Mouse (Mus musculus) left cerebral cortex, adult 18-20 months (tissue): ENCODE data around the gene Phf13. TPM values are rescaled to one million over a fixed set of nuclear protein-coding genes. Genes with fewer than 3 reads are reported as not detected.
"Not testable (repeated sequence)": the region's sequence is repeated elsewhere in the genome, so short reads cannot be mapped to it uniquely, and the experiment has no call there.

Source experiments
- DNase-seq, 2 experiments: peaks; one replicate each; pipeline ENCODE4 v3.0.0; 2021 to 2022; ENCODE audit warnings: low spot score in 2 of 2, mixed read lengths in 1 of 2
- long read RNA-seq, 2 experiments: library from polyadenylated mRNA; stranded (forward); transcript quantifications; one replicate each; pipeline ENCODE4 v2.0.0; 2021
- total RNA-seq, 2 experiments: library from RNA; stranded (reverse); gene quantifications; 2 replicates each; pipeline ENCODE4 v1.2.3; 2021

Phf13 gene
- total RNA-seq = 10 to 100 TPM; 17.8 to 19.5 TPM
- long read RNA-seq, experiment 1, transcript Phf13-201 (4 exons, 3,205 nt) = major isoform, 16 of 20 reads
- long read RNA-seq, experiment 1, partial matches to known transcripts = 3 of 20 reads
- long read RNA-seq, experiment 1, other reads (novel, unspliced or antisense) = 1 of 20 reads
- long read RNA-seq, experiment 2, transcript Phf13-201 (4 exons, 3,205 nt) = major isoform, 7 of 10 reads
- long read RNA-seq, experiment 2, partial matches to known transcripts = 3 of 10 reads
- long read RNA-seq, experiment 2, other reads (novel, unspliced or antisense) = 0 of 10 reads

- peak; percentile 99 for DNase-seq
These were observed at the start of gene Phf13 for GRCm38 (mm10) chr4:151996173-151996950. Phf13 (minus strand) TSS chr4:151996258.

DNA sequence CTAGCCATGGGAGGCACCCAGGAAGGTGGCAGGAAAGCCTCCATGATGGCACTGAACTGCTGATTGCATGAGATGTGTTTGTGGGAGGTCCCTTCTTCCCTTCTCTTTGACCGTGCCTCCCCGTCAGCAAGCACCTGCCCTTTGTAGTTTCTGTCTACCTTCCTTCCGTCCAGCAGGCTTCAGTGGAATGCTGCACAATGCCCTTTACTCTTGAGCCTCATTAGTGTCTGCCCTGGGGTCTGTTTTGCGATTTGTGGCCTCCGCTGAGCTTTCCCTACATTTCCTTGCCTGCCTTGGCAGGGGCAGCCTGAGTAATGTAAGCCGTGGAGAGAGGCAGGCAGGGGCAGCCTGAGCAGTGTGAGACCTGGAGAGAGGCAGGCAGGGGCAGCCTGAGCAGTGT lies 48.6 kb upstream of the Phf13 start:
- no peak for DNase-seq

GRCm38 (mm10) chr4:152043171-152043570 lies 47.1 kb upstream of the Phf13 start:
- no peak for DNase-seq

- DNase-seq = no peak
These were observed 46.0 kb upstream of the Phf13 start for GRCm38 (mm10) chr4:152041924-152042641.

DNA sequence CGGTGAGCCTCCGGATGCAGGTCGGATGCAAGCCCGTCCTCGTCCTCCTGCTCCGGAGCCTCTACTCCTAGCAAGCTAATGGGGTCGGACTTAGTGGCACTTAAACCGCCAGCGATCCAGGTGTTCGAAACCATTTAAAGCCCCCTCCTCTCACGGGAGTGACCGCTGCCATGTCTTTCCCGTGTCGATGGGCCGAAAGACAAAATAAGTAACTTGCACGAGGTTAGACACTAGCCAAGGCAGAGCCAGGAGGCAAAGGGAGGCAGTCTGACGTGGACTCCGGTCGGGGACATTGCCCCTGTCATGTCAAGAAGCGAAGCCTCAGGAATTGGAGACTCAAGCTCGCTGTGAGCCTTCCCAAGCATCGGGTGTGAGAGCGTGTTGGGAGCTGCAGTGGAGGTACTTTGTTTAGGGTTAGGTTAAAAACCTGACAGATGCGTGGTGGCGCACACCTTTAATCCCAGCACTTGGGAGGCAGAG lies 43.8 kb upstream of the Phf13 start:
- no peak for DNase-seq

GRCm38 (mm10) chr4:152038985-152039830 lies 43.1 kb upstream of the Phf13 start, which contains the start of gene Nol9:
Nol9 (plus strand) TSS chr4:152039321.
- peak; percentile 91 to 94 for DNase-seq

DNA sequence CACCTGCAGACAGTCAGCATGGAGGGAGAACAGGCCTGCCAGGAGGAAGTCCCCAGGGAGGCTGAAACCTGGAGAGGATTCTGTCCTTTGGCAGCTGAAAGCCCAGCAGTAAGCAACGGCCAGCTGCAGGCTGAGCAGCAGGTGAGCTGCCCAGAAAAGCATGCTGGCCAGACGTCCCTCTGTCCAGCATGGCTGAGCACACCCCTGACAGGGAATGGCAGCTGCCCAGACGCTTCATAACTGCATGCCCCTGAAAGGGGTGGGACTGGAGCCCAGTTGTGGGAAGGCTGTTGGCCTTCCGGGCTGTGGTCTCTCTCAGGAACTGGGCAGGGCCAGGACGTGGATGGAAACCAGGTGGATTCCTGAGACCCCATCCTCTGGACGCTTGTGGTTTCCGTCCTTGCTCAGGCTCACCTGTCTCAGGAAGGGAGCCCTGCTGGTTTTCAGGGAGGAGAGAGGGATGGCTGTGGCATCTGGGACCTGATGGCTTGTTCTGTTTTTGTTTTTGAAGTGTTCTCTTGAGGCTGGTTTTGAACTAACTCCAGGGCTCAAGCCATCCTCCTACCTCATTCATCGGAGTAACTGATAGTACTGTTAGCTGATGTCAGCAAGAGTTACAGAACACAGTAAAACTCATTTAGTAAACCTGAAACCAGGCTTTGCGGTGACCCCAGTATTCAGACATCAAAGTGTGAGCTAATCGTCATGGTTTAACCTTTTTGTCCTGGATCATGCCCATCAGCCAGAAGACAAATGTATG lies 42.3 kb upstream of the Phf13 start, which contains the start of gene Tas1r1:
Tas1r1 (minus strand) TSS at position 344 of the 760 bp plus-strand sequence.
- no peak for DNase-seq

- not testable (repeated sequence) for DNase-seq
These were observed 40.4 kb upstream of the Phf13 start for GRCm38 (mm10) chr4:152036464-152036863.

GRCm38 (mm10) chr4:152032922-152033321 lies 36.9 kb upstream of the Phf13 start:
- no peak for DNase-seq

- DNase-seq = no peak
These were observed 33.9 kb upstream of the Phf13 start for GRCm38 (mm10) chr4:152029997-152030396.

- no peak for DNase-seq
These were observed 33.0 kb upstream of the Phf13 start for GRCm38 (mm10) chr4:152029087-152029486.

DNA sequence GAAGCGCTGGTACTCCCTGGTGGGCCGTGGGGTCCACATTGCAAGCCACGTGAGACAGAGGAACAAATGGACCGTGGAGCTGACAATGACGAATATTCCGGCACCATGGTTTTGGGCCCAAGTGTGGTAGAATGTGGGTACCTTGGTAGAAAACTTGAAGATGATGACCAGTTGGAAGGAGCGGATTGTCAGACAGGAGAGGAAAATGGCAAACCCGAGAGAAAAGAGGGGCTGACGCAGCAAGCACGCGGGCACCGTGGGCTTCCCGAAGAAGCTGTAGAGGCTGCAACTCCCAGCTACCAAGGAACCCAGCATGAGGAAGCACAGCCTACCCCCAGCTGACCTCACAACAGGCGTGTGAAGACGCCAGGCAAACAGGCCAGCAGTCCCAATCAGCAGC lies 32.4 kb upstream of the Phf13 start:
- no peak for DNase-seq

DNA sequence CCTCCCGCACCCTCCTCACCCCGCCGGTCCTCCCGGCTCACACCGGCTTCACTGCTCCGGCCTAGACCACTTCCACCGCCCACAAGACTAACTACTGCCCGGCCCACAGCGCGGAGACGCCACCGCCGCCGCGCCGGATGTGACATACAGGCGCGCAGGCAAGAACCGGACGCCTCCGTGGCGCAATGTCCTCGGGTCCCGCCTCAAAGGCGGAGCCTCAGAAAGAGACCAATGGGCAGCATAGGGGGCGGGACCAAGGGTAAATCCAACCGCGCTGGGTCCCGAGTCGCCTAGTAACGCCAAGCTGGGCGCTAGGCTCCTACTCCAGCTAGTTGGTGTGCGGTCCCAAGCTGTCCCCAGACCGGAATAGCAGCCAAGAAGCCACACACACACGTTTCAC lies 31.5 kb upstream of the Phf13 start, which contains the start of gene Zbtb48:
Zbtb48 (minus strand) TSS at position 148 of the 400 bp plus-strand sequence.
- peak; percentile 92 to 97 for DNase-seq

GRCm38 (mm10) chr4:152026751-152027508 lies 30.9 kb upstream of the Phf13 start:
- no peak for DNase-seq

DNA sequence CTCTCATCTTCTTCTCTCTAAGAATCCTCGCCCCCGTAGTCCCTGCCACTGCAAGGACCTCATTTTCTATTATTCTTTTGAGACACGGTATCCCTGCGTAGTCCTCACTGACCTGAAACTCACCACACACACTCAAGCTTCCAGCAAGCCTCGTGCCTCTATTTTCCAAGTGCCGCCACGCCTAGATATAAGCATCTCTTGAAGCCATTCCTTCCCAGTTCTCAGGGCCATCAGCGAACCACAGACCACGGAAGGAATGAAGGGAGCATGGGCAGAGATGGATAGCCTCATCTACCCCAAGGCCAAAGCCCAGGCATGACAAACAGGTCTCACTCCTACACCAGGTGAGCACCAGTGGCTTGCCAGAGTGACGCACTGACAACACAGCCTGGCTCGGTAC lies 28.5 kb upstream of the Phf13 start:
- no peak for DNase-seq

GRCm38 (mm10) chr4:152022506-152022905 lies 26.4 kb upstream of the Phf13 start:
- peak in 1 of 2 experiments; percentile 16 for DNase-seq

DNA sequence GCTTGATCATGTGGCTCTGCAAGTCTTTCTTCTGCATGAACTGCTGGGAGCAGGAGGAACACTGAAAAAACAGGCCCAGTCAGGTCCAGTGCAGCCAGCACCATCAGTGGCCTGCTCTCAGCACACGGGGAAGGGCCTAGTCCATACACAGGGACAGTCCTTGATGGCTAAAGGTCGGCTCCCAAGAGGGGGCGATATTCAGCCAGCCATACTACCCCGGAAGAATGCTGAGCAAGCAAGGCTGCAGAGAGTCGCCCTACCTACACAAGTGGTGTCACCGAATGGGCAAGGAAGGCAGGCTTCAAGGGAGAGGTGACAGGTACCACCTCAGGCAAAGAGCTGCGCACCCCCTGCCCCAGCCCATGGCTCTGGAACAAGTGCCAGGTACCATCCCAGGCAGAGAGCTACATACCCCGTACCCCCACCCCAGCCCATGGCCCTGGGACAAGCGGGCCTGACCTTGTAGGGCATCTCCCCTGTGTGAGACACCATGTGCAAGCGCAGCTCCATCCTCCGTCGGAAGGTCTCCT lies 25.6 kb upstream of the Phf13 start:
- DNase-seq = no peak

DNA sequence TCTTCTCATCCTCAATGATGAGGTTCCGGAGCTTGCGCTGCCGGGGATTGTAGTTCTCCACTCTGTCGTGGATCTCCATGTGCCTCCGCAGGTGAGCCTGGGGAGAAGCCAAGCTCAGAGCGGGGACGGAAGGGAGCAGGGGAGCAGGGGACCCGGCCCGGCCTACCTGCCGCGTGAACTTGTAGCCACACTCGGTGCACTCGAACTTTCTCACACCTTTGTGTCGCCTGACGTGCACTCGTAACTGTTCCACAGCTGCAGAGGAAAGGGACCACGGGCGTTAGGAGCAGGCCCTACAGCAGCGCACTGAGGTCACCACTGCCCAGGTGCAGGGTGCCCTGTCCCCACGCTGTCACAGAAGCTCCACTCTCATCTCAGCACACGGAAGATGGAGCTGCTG lies 24.0 kb upstream of the Phf13 start:
- DNase-seq = no peak

- DNase-seq = no peak
These were observed 23.0 kb upstream of the Phf13 start for GRCm38 (mm10) chr4:152019073-152019472.
